Mouse (Mus musculus) megakaryocyte, embryonic 14.5 days (primary cell): ENCODE measurements around the gene Ndufv1. TPM values are rescaled to one million over a fixed set of nuclear protein-coding genes. Genes with fewer than 3 reads are reported as not detected.

ENCODE experiments used
- H3K27me3 ChIP-seq: replicated peaks from 2 replicates; pipeline ENCODE3; 2012; ENCODE audit warnings: inconsistent platforms
- H3K36me3 ChIP-seq: replicated peaks from 2 replicates; pipeline ENCODE3; 2012; ENCODE audit warnings: low read length, inconsistent platforms, mixed read lengths
- H3K4me1 ChIP-seq: 2 replicates; pipeline ENCODE4 v1.6.1; 2012; ENCODE audit warnings: inconsistent platforms
- H3K4me3 ChIP-seq: replicated peaks from 2 replicates; pipeline ENCODE3; 2012; ENCODE audit warnings: moderate library complexity, mild to moderate bottlenecking, inconsistent platforms
- H3K9me3 ChIP-seq: 2 replicates; pipeline ENCODE4 v1.6.1; 2012; ENCODE audit warnings: inconsistent platforms
- FLI1 ChIP-seq: IDR thresholded peaks from 2 replicates; pipeline ENCODE4 v1.6.1; 2012; ENCODE audit warnings: low read length, inconsistent platforms, mixed read lengths
- GATA1 ChIP-seq: IDR thresholded peaks from 3 replicates; pipeline ENCODE4 v1.6.1; 2012; ENCODE audit warnings: mixed read lengths, low read length, inconsistent platforms, borderline replicate concordance
- polyA plus RNA-seq: library from polyadenylated mRNA; stranded (reverse); fragments of >175 nt; gene quantifications from 2 replicates; pipeline ENCODE4 v1.2.3, GENCODE M21; 2012; ENCODE audit warnings: low replicate concordance; ENCODE audit not compliant: insufficient read depth

Gene Ndufv1
- polyA plus RNA-seq, 1 experiment, result 122 TPM

DNA sequence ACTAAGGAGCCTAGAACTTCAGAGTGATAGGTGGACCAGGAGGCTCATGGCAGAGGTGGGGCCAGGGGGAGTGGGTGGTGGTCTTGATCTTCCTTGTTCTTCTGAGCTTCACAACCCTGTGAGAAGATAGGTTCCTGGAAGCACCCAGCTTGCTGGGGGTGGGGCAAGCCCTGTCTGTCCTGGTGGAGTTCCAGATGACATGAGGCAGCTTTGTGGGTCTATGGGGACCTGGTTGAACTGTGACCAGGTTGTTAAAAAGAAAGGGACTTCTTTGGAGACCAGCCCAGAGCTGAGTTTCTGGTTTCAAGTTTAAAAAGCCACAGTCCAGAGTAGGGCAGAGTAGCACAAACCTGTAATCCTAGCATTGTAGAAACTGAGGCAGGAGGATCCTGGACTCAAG lies 53.6 kb downstream of the Ndufv1 start:
- H3K36me3 ChIP-seq, result no peaks in the 10 kb centered on the region
- H3K4me1 ChIP-seq, result peaks cover 14% of the 10 kb centered on the region; the same call in 1 of the 2 replicates
- TF ChIP-seq FLI1 (no peak), GATA1 (no peak)
- peaks cover 53% of the 10 kb centered on the region for H3K27me3 ChIP-seq
- H3K9me3 ChIP-seq, result 0 out of 2 replicates have a peak, but pooled peaks cover 4% of the 10 kb centered on the region
- no peak overlapping the region for H3K4me3 ChIP-seq

GRCm38 (mm10) chr19:3958470-3958869 lies 54.1 kb downstream of the Ndufv1 start, which contains the start of gene Aldh3b3:
Aldh3b3 (plus strand) TSS chr19:3958645.
- Histone ChIP-seq H3K27me3 (peaks cover 48% of the 10 kb centered on the region), H3K36me3 (no peaks in the 10 kb centered on the region)
- TF ChIP-seq GATA1, result no peak
- TF ChIP-seq FLI1, result no peak

More at GRCm38 (mm10) chr19:3958470-3958869, 54.1 kb downstream of the Ndufv1 start, which contains the start of gene Aldh3b3:
- no peak within 1 kb of the TSS for H3K4me3 ChIP-seq
- H3K4me1 ChIP-seq, result peaks cover 14% of the 10 kb centered on the region; the same call in 1 of the 2 replicates
- 0 out of 2 replicates have a peak, but pooled peaks cover 4% of the 10 kb centered on the region for H3K9me3 ChIP-seq

Other genes starting within 250 kb of the Ndufv1 start
- 2.1 and 3.5 TPM in 2 replicates for gene Kmt5b, start 245.4 kb downstream of the Ndufv1 start, polyA plus RNA-seq
- gene Chka, start 161.0 kb downstream of the Ndufv1 start, polyA plus RNA-seq, result 6.8 and 18.7 TPM in 2 replicates
- gene Tcirg1, start 105.7 kb downstream of the Ndufv1 start, polyA plus RNA-seq, result 39.3 and 78.0 TPM in 2 replicates
- gene Ndufs8, start 100.0 kb downstream of the Ndufv1 start, polyA plus RNA-seq, result 38.8 and 142 TPM in 2 replicates
- gene Aldh3b1, start 83.0 kb downstream of the Ndufv1 start, polyA plus RNA-seq, result 2.8 TPM in 1 of 2 replicates, not detected in the other
- gene Unc93b1, start 77.6 kb downstream of the Ndufv1 start, polyA plus RNA-seq, result 30.5 and 188 TPM in 2 replicates
- 0.04 TPM in 1 of 2 replicates, not detected in the other for gene Aldh3b3, start 54.2 kb downstream of the Ndufv1 start, polyA plus RNA-seq
- gene Aldh3b2, start 40.5 kb downstream of the Ndufv1 start, polyA plus RNA-seq, result not detected in 2 replicates
- gene Acy3, start 26.2 kb downstream of the Ndufv1 start, polyA plus RNA-seq, result 6.4 TPM in 1 of 2 replicates, not detected in the other
- gene Tbx10, start 20.1 kb downstream of the Ndufv1 start, polyA plus RNA-seq, result not detected in 2 replicates
- 11.7 and 19.3 TPM in 2 replicates for gene Nudt8, start 12.2 kb downstream of the Ndufv1 start, polyA plus RNA-seq
- gene Gm49405, start 12.2 kb downstream of the Ndufv1 start, polyA plus RNA-seq, result 0.74 and 0.93 TPM in 2 replicates
- 2.7 and 7.3 TPM in 2 replicates for gene Doc2g, start 9.5 kb downstream of the Ndufv1 start, polyA plus RNA-seq
- gene Gstp1, start 25.2 kb upstream of the Ndufv1 start, polyA plus RNA-seq, result 128 and 173 TPM in 2 replicates
- not detected in 2 replicates for gene Gstp2, start 33.2 kb upstream of the Ndufv1 start, polyA plus RNA-seq
- not detected in 2 replicates for gene Gstp3, start 46.8 kb upstream of the Ndufv1 start, polyA plus RNA-seq
- gene Cabp2, start 68.8 kb upstream of the Ndufv1 start, polyA plus RNA-seq, result not detected in 2 replicates
- gene Cdk2ap2, start 84.4 kb upstream of the Ndufv1 start, polyA plus RNA-seq, result 140 and 181 TPM in 2 replicates
- gene Pitpnm1, start 87.2 kb upstream of the Ndufv1 start, polyA plus RNA-seq, result 122 and 153 TPM in 2 replicates
- gene Aip, start 113.1 kb upstream of the Ndufv1 start, polyA plus RNA-seq, result 293 and 434 TPM in 2 replicates
- gene Gpr152, start 127.0 kb upstream of the Ndufv1 start, polyA plus RNA-seq, result not detected in 2 replicates
- gene Cabp4, start 131.2 kb upstream of the Ndufv1 start, polyA plus RNA-seq, result 0.51 and 1.2 TPM in 2 replicates
- 110 and 364 TPM in 2 replicates for gene Coro1b, start 135.8 kb upstream of the Ndufv1 start, polyA plus RNA-seq
- 777 and 793 TPM in 2 replicates for gene Ptprcap, start 140.8 kb upstream of the Ndufv1 start, polyA plus RNA-seq
- gene Rps6kb2, start 150.5 kb upstream of the Ndufv1 start, polyA plus RNA-seq, result 108 and 492 TPM in 2 replicates
- 1.3 and 5.6 TPM in 2 replicates for gene Carns1, start 162.7 kb upstream of the Ndufv1 start, polyA plus RNA-seq
- gene Tbc1d10c, start 178.5 kb upstream of the Ndufv1 start, polyA plus RNA-seq, result 24.1 and 31.5 TPM in 2 replicates
- 268 and 792 TPM in 2 replicates for gene Ppp1ca, start 179.3 kb upstream of the Ndufv1 start, polyA plus RNA-seq
- 22.1 and 24.3 TPM in 2 replicates for gene Rad9a, start 188.9 kb upstream of the Ndufv1 start, polyA plus RNA-seq
- 0.09 and 2.0 TPM in 2 replicates for gene Clcf1, start 201.4 kb upstream of the Ndufv1 start, polyA plus RNA-seq
- 8.5 and 73.0 TPM in 2 replicates for gene AC109138.7, start 201.6 kb upstream of the Ndufv1 start, polyA plus RNA-seq
- 67.5 and 91.7 TPM in 2 replicates for gene Pold4, start 219.1 kb upstream of the Ndufv1 start, polyA plus RNA-seq